Mouse (Mus musculus) ES-E14 (cell line): Measurements from ENCODE around the gene Lin52. TPM values are rescaled to one million over a fixed set of nuclear protein-coding genes. Genes with fewer than 3 reads are reported as not detected.

ENCODE experiments used
- DNase-seq: peaks from one replicate; pipeline ENCODE4 v3.0.0-alpha.2; 2013; ENCODE audit warnings: low read depth, low spot score
- H3K27ac ChIP-seq: 2 replicates; pipeline ENCODE4 v1.5.1; 2012; ENCODE audit warnings: low read depth, mild to moderate bottlenecking, low read length, moderate library complexity, mixed read lengths; ENCODE audit not compliant: poor library complexity, insufficient read depth, severe bottlenecking
- H3K36me3 ChIP-seq: 2 replicates; pipeline ENCODE4 v1.6.1; 2012; ENCODE audit warnings: mild to moderate bottlenecking, low read length, moderate library complexity, mixed read lengths; ENCODE audit not compliant: control insufficient read depth, poor library complexity, insufficient read depth, severe bottlenecking
- H3K4me1 ChIP-seq, 2 experiments: fragments of 150-350 bp in 1 of 2; sonication (generic) in 1 of 2; 2 replicates each; pipeline ENCODE4 v1.6.1; 2012; ENCODE audit warnings: low read length in 2 of 2, mild to moderate bottlenecking in 1 of 2, mixed read lengths in 1 of 2; ENCODE audit not compliant: control insufficient read depth in 2 of 2, insufficient read depth in 2 of 2, poor library complexity in 1 of 2
- H3K4me3 ChIP-seq, 2 experiments: fragments of 150-350 bp in 1 of 2; sonication (generic) in 1 of 2; 2 replicates each; pipeline ENCODE4 v1.5.1; 2012; ENCODE audit warnings: low read length in 2 of 2, low read depth in 1 of 2, mild to moderate bottlenecking in 1 of 2, mixed read lengths in 1 of 2; ENCODE audit not compliant: insufficient read depth in 1 of 2, poor library complexity in 1 of 2, severe bottlenecking in 1 of 2
- H3K9ac ChIP-seq: 2 replicates; pipeline ENCODE4 v1.6.1; 2012; ENCODE audit warnings: low read depth, mild to moderate bottlenecking, low read length, mixed read lengths; ENCODE audit not compliant: poor library complexity, insufficient read depth, severe bottlenecking
- H3K9me3 ChIP-seq: fragments of 150-350 bp; sonication (generic); 2 replicates; pipeline ENCODE4 v1.6.1; 2012; ENCODE audit warnings: low read depth, mild to moderate bottlenecking, low read length; ENCODE audit not compliant: control insufficient read depth, insufficient read depth
- CHD2 ChIP-seq: IDR thresholded peaks from 2 replicates; pipeline ENCODE4 v1.6.1; 2014; ENCODE audit warnings: mild to moderate bottlenecking, low read depth, low read length, inconsistent platforms
- HCFC1 ChIP-seq: IDR thresholded peaks from 2 replicates; pipeline ENCODE4 v1.6.1; 2012; ENCODE audit warnings: low read length, inconsistent platforms, borderline replicate concordance; ENCODE audit not compliant: insufficient read depth
- MAFK ChIP-seq: IDR thresholded peaks from 2 replicates; pipeline ENCODE4 v1.6.1; 2014; ENCODE audit warnings: mild to moderate bottlenecking, low read depth, low read length, inconsistent platforms; ENCODE audit not compliant: insufficient read depth
- ZC3H11A ChIP-seq: IDR thresholded peaks from 2 replicates; pipeline ENCODE4 v1.6.1; 2012; ENCODE audit warnings: low read depth, mild to moderate bottlenecking, inconsistent platforms, low read length, borderline replicate concordance
- ZNF384 ChIP-seq: IDR thresholded peaks from 2 replicates; pipeline ENCODE4 v1.6.1; 2012; ENCODE audit warnings: low read depth, low read length, inconsistent platforms
- in situ Hi-C, 2 experiments: fragments of 600-800 bp; cut with MboI; formaldehyde crosslinking; loops; one replicate each; pipeline ENCODE4 v1.15.1; 2025; ENCODE audit warnings: low sequenced_read_pairs in 2 of 2, inconsistent platforms in 1 of 2; ENCODE audit not compliant: unreplicated experiment in 2 of 2
- total RNA-seq: library from RNA; depleted of rRNA; stranded (reverse); fragments of 300-350 nt; gene quantifications from 2 replicates; pipeline ENCODE4 v1.2.3, GENCODE M21; 2012

The Lin52 gene
- total RNA-seq, 1 experiment = 10.5 TPM

DNA sequence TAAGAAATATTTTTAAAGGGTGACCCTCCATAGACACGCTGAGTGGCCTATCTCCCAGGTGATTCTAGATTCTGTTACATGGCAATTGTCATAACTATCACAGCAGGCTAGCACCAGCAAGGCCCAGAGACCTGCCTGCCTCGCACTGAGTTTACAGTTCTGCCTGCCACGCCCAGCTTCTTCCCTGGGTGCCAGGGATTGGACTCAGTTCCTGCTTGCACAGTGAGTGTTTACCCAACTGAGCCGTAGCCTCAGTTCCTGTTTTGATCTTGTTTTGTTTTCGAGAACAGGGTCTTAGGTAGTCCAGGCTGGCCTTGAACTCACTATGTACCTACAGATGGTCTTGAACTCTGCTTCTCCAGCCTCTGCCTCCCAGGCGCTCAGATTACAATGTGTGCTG, 116.4 kb downstream of the Lin52 start:
- in situ Hi-C loops = no loop called here
- no peak for DNase-seq

DNA sequence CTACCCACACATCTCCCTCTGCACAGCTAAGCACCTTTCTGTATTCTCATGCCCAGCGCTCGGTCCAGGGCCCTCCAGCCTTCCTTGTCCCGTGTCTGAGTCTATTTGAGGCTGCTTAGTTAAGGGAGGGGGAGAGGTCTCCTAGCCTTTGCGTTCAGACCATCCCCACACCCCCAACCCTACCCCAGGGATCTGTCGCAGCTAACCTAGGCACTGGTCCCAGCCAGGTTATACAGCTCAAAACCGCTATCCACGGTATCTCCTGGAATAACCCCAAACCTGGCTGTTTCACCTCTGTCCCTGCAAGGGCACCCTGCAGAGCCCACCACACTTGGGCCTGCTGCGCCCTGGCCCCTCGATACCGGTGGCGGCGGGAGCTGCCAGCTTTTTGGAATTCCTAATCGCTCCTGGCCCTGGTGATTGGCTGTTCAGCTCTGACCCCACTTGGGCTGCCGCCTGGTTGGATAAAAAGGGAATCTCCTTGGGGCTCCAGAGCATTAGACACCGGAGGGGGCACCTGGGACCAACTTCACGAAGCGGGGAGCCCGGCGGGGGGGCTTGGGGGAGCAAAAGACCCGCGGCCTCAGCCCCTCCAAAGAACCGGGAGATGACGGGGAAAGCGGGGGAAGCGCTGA, 118.2 kb downstream of the Lin52 start, which contains the start of gene Vsx2:
TSS of gene Vsx2 (plus strand) at position 427 of the 635 bp plus-strand sequence.
- H3K27ac ChIP-seq = no peak within 1 kb of the TSS
- peaks cover 3 to 5% of the 10 kb centered on the region in 2 experiments; a peak in 2 of 4 replicates for H3K4me1 ChIP-seq
- in situ Hi-C loops = no loop called here
- H3K9me3 ChIP-seq = no peaks in the 10 kb centered on the region
- H3K4me3 ChIP-seq = peak within 1 kb of the TSS; percentile 33 to 59; a peak in 3 of 4 replicates
- no peak for DNase-seq
- H3K9ac ChIP-seq = no peak within 1 kb of the TSS
- TF ChIP-seq HCFC1 (no peak), CHD2 (no peak)
- H3K36me3 ChIP-seq = no peaks in the 10 kb centered on the region

More for the DNA sequence above, 116.4 kb downstream of the Lin52 start:
- no peaks in the 10 kb centered on the region for H3K9me3 ChIP-seq
- H3K9ac ChIP-seq = no peak overlapping the region
- no peak overlapping the region for H3K27ac ChIP-seq
- H3K4me1 ChIP-seq = peaks cover 3 to 8% of the 10 kb centered on the region in 2 experiments; a peak in 2 of 4 replicates
- no peaks in the 10 kb centered on the region for H3K36me3 ChIP-seq
- H3K4me3 ChIP-seq = no peak overlapping the region
- TF ChIP-seq ZC3H11A = no peak
- no peak for TF ChIP-seq MAFK
- no peak for TF ChIP-seq ZNF384
- no peak for TF ChIP-seq CHD2
- no peak for TF ChIP-seq HCFC1

DNA sequence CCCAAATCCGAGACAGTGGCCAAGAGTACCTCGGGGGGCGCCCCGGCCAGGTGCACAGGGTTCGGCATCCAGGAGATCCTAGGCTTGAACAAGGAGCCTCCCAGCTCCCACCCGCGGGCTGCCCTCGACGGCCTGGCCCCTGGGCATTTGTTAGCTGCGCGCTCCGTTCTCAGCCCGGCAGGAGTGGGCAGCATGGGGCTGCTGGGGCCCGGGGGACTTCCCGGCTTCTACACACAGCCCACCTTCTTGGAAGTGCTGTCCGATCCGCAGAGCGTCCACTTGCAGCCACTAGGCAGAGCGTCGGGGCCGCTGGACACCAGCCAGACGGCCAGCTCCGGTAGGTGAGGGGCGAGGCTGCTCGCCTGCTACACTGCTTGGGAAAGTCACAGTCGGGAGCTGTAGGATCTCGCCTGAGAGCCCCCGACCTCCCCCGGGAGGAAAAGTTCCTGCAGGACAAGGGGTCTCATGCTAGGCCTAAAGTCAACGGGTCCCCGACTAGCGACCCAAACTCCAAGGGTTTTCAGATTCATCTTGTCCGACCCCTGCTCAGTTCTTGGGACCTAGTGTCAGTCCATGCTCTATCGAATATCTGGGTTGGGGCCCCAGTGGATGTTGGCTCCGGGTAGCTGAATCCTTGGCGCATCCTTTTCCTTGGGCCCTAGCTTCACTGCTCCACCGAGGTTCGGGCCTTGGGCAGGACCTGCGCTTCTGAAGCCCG, 118.9 kb downstream of the Lin52 start:
- no peak for DNase-seq
- Histone ChIP-seq H3K4me3 (peak overlapping the region; percentile 33 to 59; a peak in 3 of 4 replicates), H3K36me3 (no peaks in the 10 kb centered on the region), H3K4me1 (peaks cover 3 to 5% of the 10 kb centered on the region in 2 experiments; a peak in 2 of 4 replicates), H3K27ac (no peak overlapping the region), H3K9ac (no peak overlapping the region), H3K9me3 (no peaks in the 10 kb centered on the region)
- TF ChIP-seq MAFK = no peak
- no peak for TF ChIP-seq ZC3H11A
- in situ Hi-C loops = no loop called here

DNA sequence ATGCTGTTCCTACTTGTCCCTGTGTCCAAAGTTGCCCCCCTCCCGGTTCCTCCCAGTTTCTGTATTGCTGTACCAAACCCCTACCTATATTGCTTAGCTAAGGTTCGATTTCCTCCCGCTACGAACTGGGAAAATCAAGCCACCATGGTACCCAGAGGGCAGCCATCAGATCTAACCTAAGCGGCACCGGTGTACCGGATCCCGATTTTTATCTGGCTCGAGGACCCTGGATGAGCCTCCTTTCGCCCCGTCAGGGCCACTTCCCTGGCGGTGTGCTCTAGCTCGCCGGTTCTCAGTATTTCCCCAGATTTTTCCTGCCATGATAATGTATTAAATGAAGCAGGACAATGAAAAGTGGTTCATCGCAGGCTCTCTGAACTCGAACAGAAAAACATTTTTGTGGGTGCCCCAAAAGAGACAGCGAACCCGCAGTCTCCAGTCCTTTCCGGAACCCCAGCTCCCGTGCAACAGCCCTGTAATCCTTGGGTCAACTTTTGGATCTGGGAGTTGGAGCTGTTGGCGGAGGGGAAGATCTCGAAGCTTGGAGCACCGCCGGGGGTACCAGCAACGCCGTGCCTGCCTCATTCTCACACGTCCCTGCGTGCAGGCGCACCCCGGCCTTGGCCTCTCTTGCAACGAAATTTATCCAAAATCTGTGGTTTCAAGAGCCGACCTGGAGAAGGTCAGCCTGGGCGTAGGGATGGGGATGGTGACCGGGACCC, 119.6 kb downstream of the Lin52 start:
- Histone ChIP-seq H3K4me1 (peaks cover 3 to 5% of the 10 kb centered on the region in 2 experiments; a peak in 2 of 4 replicates), H3K4me3 (peak overlapping the region; percentile 29 to 39), H3K36me3 (no peaks in the 10 kb centered on the region), H3K9ac (no peak overlapping the region), H3K27ac (no peak overlapping the region), H3K9me3 (no peaks in the 10 kb centered on the region)
- DNase-seq = no peak
- TF ChIP-seq HCFC1 (no peak), ZC3H11A (no peak)
- in situ Hi-C loops = no loop called here
